Mouse (Mus musculus) ES-E14 (cell line): ENCODE measurements around the gene Phip.

Experiments
- CHD2 ChIP-seq: IDR thresholded peaks from 2 replicates; pipeline ENCODE4 v1.6.1; 2014; ENCODE audit warnings: mild to moderate bottlenecking, low read depth, low read length, inconsistent platforms
- MAFK ChIP-seq: IDR thresholded peaks from 2 replicates; pipeline ENCODE4 v1.6.1; 2014; ENCODE audit warnings: mild to moderate bottlenecking, low read depth, low read length, inconsistent platforms; ENCODE audit not compliant: insufficient read depth
- ZNF384 ChIP-seq: IDR thresholded peaks from 2 replicates; pipeline ENCODE4 v1.6.1; 2012; ENCODE audit warnings: low read depth, low read length, inconsistent platforms

- TF ChIP-seq MAFK = no peak
- no peak for TF ChIP-seq CHD2
- TF ChIP-seq ZNF384 = no peak
Observed at GRCm38 (mm10) chr9:82951435-82952004, 23.8 kb downstream of the Phip start.
